Mouse (Mus musculus): ENCODE data around the gene Zeb2.

Zeb2 gene

DNA sequence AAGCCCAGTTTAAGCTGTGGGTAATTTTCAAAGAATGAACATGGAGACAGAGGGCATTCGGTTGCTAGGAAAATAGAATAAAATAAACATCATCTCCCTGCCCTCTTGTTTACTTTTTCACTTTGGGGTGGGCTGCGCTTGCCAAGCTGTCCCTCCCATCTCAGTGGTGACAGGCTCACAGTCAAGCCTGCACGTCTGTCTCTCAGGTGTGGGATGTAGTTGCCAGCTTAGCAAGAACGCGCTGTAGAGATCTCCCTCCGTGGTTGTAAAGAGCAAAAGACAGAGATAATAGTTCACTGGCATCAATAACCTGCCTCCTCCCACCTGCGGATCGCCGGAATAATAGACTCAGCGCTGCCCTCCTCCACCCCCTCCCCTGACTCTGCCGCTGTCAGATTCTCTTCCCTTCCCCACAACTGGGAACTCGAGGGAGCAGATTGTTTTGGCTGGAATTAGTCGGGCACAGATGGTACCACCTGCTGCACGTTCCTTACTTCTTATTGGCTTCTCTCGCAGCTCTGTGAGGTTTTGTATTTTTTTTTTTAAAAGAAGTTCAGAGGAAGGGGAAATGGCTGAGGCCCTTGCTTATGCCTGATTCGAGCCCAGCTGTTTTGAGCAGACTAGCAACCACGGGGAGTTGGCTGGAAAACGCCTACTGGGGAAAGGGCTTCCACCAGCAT is 138.0 kb downstream of the Zeb2 start:
- DNase-seq: peak; percentile 47

- DNase-seq: no peak
These were observed 139.2 kb downstream of the Zeb2 start for GRCm38 (mm10) chr2:44978038-44978437.

DNA sequence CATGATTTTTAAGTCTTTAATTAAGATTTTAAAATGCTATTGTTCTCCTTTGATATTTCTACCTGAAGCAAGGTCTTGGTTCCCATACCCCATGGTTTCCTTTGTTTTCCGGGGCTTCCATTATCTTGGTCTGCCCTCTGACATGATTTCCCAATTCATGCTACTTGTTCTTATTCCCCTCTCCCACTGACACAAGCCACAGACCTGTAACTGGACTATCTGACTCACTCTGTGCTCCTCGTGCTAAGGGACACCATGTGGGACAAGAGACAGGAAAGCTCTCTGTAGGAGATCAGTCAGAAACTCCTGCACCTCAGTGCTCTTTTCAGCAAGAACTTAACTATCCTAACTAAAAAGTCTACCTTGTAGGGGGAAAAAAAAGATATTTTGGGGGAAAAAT is 139.6 kb downstream of the Zeb2 start:
- no peak for DNase-seq

DNA sequence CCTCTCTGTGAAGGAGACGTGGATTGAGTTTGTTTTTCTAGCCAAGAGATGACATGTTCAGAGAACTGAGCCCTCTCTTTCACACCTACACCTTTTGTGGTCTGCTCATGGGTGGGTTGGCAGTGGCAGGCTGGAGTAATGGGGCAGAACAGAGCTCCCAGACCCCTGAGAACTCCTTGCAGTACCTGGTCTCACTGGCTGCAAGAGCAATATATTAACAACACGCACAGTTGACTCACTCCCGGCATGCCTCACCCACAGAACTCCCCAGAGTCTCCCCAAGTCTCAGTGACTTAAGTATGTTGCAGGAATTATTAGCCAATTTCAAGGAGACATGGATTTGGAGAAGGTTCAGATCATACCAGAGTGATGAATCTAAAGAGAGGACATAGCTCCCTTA is 140.1 kb downstream of the Zeb2 start:
- DNase-seq: no peak

- no peak for DNase-seq
These were observed 140.7 kb downstream of the Zeb2 start for GRCm38 (mm10) chr2:44976484-44976883.

DNA sequence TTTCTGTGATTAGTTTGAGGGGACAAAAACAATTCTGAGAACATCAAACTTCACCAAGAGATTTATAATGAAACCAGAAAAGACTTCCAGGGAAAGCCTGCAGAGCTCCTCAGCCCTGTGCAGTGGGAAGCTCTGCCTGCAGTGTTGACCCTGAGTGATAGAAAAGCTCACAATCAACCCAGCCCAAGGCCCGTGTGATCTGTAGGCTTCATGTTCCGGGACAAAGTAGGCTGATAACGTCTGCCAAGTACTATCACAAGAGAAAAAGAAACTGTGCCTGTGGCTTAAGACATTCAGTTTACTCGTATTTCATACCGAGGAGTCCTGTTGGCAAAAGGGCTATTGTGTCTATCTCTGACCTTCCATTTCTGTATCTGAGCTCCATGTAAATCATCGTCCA is 143.4 kb downstream of the Zeb2 start:
- DNase-seq: no peak

DNA sequence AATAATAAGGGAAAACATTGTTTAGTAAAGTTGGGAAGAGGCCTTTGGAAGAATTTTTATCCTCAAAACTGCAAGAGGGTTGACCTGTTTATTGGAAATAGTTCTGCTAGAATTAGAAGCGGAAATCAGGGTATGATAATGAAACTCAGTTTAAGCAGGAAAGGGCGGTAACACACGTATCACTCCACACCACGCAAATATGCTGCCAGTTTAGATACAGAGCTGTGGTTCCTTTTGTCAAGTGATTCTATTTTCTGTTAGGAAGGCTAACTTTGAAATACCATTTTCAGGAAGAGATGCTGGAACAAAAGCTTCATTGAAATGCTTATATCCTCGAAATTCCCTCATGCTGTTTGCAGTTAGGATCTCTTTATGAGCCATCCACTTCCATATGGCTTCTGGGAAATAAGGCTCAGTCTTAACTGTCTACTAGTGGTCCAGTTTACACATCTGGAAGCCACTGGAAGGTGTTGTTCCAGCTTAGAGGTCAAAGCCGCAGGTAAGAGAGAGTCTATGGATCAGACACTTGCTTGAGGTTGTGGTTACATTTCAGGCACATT is 147.0 kb downstream of the Zeb2 start:
- no peak for DNase-seq

- DNase-seq: no peak
These were observed 147.6 kb downstream of the Zeb2 start for GRCm38 (mm10) chr2:44969640-44970039.

GRCm38 (mm10) chr2:44969226-44969625 is 148.0 kb downstream of the Zeb2 start:
- DNase-seq: no peak

GRCm38 (mm10) chr2:44965834-44966555 is 151.2 kb downstream of the Zeb2 start:
- DNase-seq: no peak

GRCm38 (mm10) chr2:44962620-44963019 is 154.6 kb downstream of the Zeb2 start:
- DNase-seq: no peak

DNA sequence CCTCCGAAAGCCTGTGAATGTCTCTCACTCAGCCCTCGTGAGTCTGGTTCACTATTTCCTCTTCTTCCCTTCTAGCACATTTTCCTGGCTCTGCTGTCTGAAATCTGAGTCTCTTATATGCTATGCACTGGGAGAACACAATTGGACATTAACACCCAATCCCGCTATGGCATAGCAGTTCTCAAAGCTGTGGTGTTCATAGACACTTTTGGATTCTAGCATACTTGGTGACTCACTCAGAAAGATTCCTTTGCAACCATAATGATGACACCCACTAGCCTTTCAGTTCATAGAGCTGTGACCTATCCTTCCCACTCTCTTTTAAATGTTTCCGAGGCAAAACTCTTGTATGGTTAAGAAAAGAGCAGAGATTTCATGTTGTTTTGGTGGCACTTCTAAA is 156.0 kb downstream of the Zeb2 start:
- no peak for DNase-seq

- no peak for DNase-seq
These were observed 156.6 kb downstream of the Zeb2 start for GRCm38 (mm10) chr2:44960561-44960960.

DNA sequence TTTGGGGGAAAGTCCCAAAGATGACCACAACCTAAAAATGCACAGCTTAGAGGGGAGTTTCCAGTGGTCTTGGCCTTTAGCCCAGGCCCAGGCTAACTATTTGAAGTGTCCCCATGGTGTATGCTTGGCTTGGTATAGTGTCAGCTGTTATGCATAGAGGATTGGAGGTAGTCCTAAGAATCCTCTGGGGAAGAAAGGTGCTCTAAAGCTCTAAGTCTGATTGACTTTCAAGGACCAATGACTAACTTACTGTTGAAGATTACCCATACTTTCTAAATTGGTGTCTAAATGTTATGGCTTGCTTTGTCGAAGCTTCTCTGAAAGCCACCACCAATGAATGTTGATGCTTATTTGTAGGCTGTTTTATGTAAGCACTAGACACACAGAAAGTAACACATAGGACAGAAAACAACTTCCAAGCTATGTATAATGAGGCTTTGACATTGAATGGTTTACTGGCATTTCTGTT is 159.8 kb downstream of the Zeb2 start:
- no peak for DNase-seq

- no peak for DNase-seq
These were observed 161.0 kb downstream of the Zeb2 start for GRCm38 (mm10) chr2:44956232-44956631.

DNA sequence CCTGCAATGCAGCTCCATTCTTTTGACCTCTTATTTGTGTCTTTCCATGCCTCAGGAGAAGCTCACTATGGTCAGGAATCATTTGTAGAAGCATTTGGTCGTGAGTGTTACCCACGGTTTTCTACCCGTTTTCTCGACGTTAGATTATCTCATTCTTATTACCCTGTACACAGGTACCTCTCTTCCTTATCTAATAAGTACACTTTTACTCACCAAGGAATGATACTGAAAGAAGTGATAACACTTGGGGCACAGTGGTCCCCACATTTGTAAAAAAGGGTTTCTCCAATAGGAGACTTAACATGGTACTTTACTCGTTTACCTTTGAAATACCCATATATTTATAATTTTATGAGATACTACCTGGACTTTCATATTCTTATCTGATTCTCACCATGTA is 161.7 kb downstream of the Zeb2 start:
- DNase-seq: no peak

- DNase-seq: no peak
These were observed 163.0 kb downstream of the Zeb2 start for GRCm38 (mm10) chr2:44954180-44954579.

GRCm38 (mm10) chr2:44952830-44953422 is 164.3 kb downstream of the Zeb2 start:
- no peak for DNase-seq

- DNase-seq: no peak
These were observed 165.5 kb downstream of the Zeb2 start for GRCm38 (mm10) chr2:44951651-44952213.

GRCm38 (mm10) chr2:44944689-44945088 is 172.5 kb downstream of the Zeb2 start:
- no peak for DNase-seq
